Mouse (Mus musculus) MEL (cell line): Measurements from ENCODE around the gene A130010J15Rik.

Experiments used
- CTCF ChIP-seq, 3 experiments: IDR thresholded peaks in 2 of 3; conservative IDR thresholded peaks in 1 of 3; 2 replicates each; pipeline ENCODE4 v1.5.1; 2011 to 2012; ENCODE audit warnings: low read length in 3 of 3, low read depth in 2 of 3, mild to moderate bottlenecking in 2 of 3, improper control_type of control experiment in 1 of 3, inconsistent platforms in 1 of 3, mixed read lengths in 1 of 3, moderate library complexity in 1 of 3; ENCODE audit not compliant: control insufficient read depth in 1 of 3, insufficient read depth in 1 of 3, poor library complexity in 1 of 3, severe bottlenecking in 1 of 3
- EP300 ChIP-seq, 2 experiments: IDR thresholded peaks; 2 replicates each; pipeline ENCODE4 v1.6.1; 2011; ENCODE audit warnings: improper control_type of control experiment in 2 of 2, low read length in 2 of 2, low read depth in 1 of 2, mild to moderate bottlenecking in 1 of 2
- ETS1 ChIP-seq: IDR thresholded peaks from 2 replicates; pipeline ENCODE4 v1.6.1; 2012; ENCODE audit warnings: low read depth, mild to moderate bottlenecking, inconsistent platforms, low read length, improper control_type of control experiment, moderate library complexity
- POLR2A ChIP-seq, 2 experiments: IDR thresholded peaks; 2 replicates each; pipeline ENCODE4 v1.6.1; 2011 to 2012; ENCODE audit warnings: low read length in 2 of 2, mild to moderate bottlenecking in 2 of 2, control low read depth in 1 of 2, improper control_type of control experiment in 1 of 2, low read depth in 1 of 2, moderate library complexity in 1 of 2; ENCODE audit not compliant: control insufficient read depth in 1 of 2, insufficient read depth in 1 of 2, poor library complexity in 1 of 2
- POLR2AphosphoS2 ChIP-seq: IDR thresholded peaks from 2 replicates; pipeline ENCODE4 v1.6.1; 2011; ENCODE audit warnings: low read length, improper control_type of control experiment
- SMC3 ChIP-seq: IDR thresholded peaks from 2 replicates; pipeline ENCODE4 v1.6.1; 2011; ENCODE audit warnings: low read depth, low read length, improper control_type of control experiment
- TAL1 ChIP-seq: IDR thresholded peaks from 2 replicates; pipeline ENCODE4 v1.6.1; 2012; ENCODE audit warnings: mild to moderate bottlenecking, inconsistent platforms, low read length, moderate library complexity, mixed read lengths
- USF1 ChIP-seq: IDR thresholded peaks from 2 replicates; pipeline ENCODE4 v1.6.1; 2014; ENCODE audit warnings: low read depth, mild to moderate bottlenecking, inconsistent platforms, low read length, improper control_type of control experiment, moderate library complexity
- ZC3H11A ChIP-seq: IDR thresholded peaks from 2 replicates; pipeline ENCODE4 v1.6.1; 2012; ENCODE audit warnings: low read depth, mild to moderate bottlenecking, inconsistent platforms, low read length, improper control_type of control experiment

DNA sequence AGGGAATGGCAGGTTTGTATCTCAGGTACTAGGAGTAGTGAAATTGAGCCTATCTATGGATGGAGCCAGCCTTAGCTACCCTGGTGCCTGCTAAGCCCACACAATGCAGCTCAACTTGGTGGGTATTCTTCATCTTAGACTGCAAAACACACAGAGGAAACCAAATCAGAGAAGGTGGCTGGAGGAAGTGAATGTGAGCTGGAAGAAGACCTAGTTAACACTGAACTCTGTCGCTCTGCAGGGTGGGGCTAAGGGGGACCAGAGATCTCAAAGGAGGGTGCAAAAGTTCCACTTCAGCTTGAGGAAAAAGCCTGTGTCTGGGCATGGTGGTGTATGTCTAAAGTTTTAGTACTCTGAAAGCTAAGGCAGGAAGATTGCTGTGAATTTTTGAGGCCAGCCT lies 8.2 kb upstream of the A130010J15Rik start:
- TF ChIP-seq EP300 (IDR thresholded peaks at IDR 0.05; ENCODE audit: low read depth in 1 of 2, low read length in 2 of 2) = no peak
- no peak for TF ChIP-seq TAL1
- TF ChIP-seq POLR2AphosphoS2 = no peak
- no peak for TF ChIP-seq POLR2A (IDR thresholded peaks at IDR 0.05; ENCODE audit: control insufficient read depth in 1 of 2, insufficient read depth in 1 of 2, low read depth in 1 of 2, low read length in 2 of 2, poor library complexity in 1 of 2)
- TF ChIP-seq SMC3 = no peak
- no peak for TF ChIP-seq CTCF (IDR thresholded peaks at IDR 0.05 in 2 of 3, conservative IDR thresholded peaks at IDR 0.05 in 1 of 3; ENCODE audit: control insufficient read depth in 1 of 3, insufficient read depth in 1 of 3, low read depth in 2 of 3, low read length in 3 of 3, poor library complexity in 1 of 3, severe bottlenecking in 1 of 3)
- no peak for TF ChIP-seq ETS1
- no peak for TF ChIP-seq ZC3H11A
- no peak for TF ChIP-seq USF1
